Mouse (Mus musculus) hindlimb bud, embryonic 11.5 days (tissue): ENCODE results near the gene Lysmd4.

Source experiments
- DNase-seq: peaks from one replicate; pipeline ENCODE4 v3.0.0-alpha.2; 2012; ENCODE audit warnings: low read depth, low spot score; ENCODE audit errors: extremely low spot score

Lysmd4 gene

DNA sequence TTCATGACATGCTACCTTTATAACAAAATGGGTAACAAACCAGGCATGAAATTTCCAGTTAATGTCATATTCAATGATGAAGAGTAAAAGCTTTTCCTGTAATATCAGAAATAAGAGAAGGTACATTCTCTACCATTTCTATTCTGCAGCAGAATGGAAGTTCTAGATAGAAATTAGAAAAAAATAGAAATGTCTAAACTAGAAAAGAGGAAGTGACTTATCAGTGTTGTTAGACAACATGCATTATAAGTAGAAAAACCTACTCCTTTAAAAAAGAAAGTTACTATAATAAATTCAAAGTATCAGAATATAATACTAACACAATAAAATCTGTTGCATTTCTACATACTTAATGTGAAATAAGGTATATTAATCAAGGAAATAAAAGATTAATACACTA lies 96.4 kb downstream of the Lysmd4 start:
- no peak for DNase-seq

DNA sequence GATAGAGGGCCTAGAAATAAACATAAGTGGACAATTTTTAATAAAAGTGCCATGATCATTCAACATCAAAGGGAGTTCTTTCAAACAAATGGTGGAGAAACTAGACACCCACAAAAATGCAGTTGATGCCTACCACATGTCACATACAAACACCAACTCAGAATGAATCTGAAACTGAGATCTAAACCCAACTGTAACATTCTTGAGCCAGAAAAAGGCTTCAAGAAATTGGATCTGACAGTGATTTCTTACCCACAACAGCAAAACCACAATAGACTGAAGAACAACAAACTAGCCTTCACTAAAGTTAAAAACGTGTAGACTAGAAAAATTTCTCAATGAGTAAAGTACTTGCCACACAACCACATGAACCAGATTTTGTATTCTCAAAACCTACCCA lies 98.0 kb downstream of the Lysmd4 start:
- no peak for DNase-seq

GRCm38 (mm10) chr7:67342067-67342625 lies 119.8 kb downstream of the Lysmd4 start:
- DNase-seq = no peak

DNA sequence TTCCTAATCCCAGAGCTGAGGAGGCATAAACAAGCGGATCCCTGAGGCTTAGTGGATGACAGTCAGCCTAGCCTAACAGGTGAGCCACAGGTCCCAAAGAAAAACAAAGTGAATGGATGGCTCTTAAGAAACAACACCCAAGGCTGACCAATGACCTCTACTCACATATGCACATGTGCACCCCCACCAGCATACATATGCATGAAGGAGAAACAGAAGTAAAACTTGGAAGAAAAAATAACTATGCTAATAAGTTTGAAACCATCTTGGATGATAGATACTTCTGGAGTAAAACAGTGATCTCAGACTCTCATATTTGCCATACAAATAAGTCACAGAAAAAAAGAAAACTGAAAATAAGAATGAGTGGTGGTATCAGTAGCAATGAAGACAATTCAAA lies 122.1 kb downstream of the Lysmd4 start:
- no peak for DNase-seq

GRCm38 (mm10) chr7:67352989-67353388 lies 130.6 kb downstream of the Lysmd4 start:
- DNase-seq = no peak

DNA sequence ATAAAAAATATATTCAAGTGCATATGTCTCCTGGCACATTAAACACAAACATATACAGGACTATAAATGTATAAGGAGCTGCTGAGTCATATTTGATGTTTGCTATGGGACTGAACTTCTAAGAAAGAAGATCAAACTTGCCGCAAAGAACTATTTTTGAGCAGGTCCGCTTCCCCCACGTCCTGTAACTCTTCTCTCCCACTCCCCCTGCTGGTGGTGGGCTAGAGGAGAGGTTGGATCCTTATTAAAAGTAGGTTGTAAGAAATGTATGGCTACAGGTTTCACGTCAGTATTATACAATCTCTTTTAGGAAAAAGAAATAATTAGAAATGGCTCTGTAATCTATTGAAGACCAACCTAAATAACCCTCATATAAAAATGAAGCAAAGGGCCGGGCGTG lies 131.3 kb downstream of the Lysmd4 start:
- no peak for DNase-seq

DNA sequence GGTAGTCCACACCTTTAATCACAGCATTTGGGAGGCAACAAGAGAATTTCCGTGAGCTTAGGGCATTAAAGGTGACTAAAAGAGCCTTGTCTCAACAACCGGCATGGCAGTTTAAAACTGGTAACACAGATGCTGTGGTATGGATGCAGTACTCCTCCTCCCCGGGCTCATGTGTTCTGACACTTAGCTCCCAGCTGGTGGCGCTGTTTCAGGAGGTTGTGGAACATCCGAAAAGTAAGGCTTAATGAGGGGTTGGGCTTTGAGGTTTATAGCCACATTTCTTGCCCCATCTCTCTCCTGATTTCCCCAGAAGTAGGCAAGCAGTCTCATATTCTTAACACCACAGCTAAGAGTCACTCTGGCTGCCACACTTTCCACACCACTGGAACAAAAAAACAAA lies 133.5 kb downstream of the Lysmd4 start:
- no peak for DNase-seq
